Mouse (Mus musculus): ENCODE results near the gene Slc9a9.

- TF ChIP-seq POLR2A (IDR thresholded peaks at IDR 0.05; ENCODE audit: insufficient read depth, low read depth, low read length) (no peak), CTCF (IDR thresholded peaks at IDR 0.05; ENCODE audit: insufficient read depth, low read depth, low read length) (no peak)
These were observed 36.0 kb downstream of the Slc9a9 start for GRCm38 (mm10) chr9:94705758-94706026.

All from olfactory bulb, adult 2 months (tissue).